Mouse (Mus musculus): ENCODE results near the gene Kncn. TPM values are rescaled to one million over a fixed set of nuclear protein-coding genes. Genes with fewer than 3 reads are reported as not detected.

Gene Kncn
- not detected for polyA plus RNA-seq (2017; shearing (Covaris generic))

GRCm38 (mm10) chr4:115884022-115884421 lies at the start of gene Kncn:
Gene Kncn (plus strand): TSS chr4:115884400.
- ATAC-seq, result no peak

GRCm38 (mm10) chr4:115835576-115835975 lies 48.6 kb upstream of the Kncn start:
- no peak for ATAC-seq

GRCm38 (mm10) chr4:115838196-115838595 lies 46.0 kb upstream of the Kncn start:
- no peak for ATAC-seq

GRCm38 (mm10) chr4:115838696-115839641 lies 45.2 kb upstream of the Kncn start, which contains the start of gene Mknk1:
Gene Mknk1 (plus strand): TSS chr4:115839198.
- ATAC-seq, result peak; percentile 97

GRCm38 (mm10) chr4:115839956-115840355 lies 44.2 kb upstream of the Kncn start:
- ATAC-seq, result no peak

- ATAC-seq, result no peak
Observed at GRCm38 (mm10) chr4:115840842-115841241, 43.4 kb upstream of the Kncn start.

- no peak for ATAC-seq
Observed at GRCm38 (mm10) chr4:115846656-115847055, 37.5 kb upstream of the Kncn start.

- ATAC-seq, result no peak
Observed at GRCm38 (mm10) chr4:115847377-115847776, 36.8 kb upstream of the Kncn start.

GRCm38 (mm10) chr4:115848083-115848482 lies 36.1 kb upstream of the Kncn start:
- no peak for ATAC-seq

GRCm38 (mm10) chr4:115848990-115849677 lies 35.1 kb upstream of the Kncn start:
- no peak for ATAC-seq

GRCm38 (mm10) chr4:115850111-115850510 lies 34.1 kb upstream of the Kncn start:
- ATAC-seq, result no peak

- ATAC-seq, result no peak
Observed at GRCm38 (mm10) chr4:115850631-115851030, 33.6 kb upstream of the Kncn start.

- no peak for ATAC-seq
Observed at GRCm38 (mm10) chr4:115851569-115851968, 32.6 kb upstream of the Kncn start.

- ATAC-seq, result no peak
Observed at GRCm38 (mm10) chr4:115855100-115855499, 29.1 kb upstream of the Kncn start.

GRCm38 (mm10) chr4:115855609-115856008 lies 28.6 kb upstream of the Kncn start:
- ATAC-seq, result no peak

GRCm38 (mm10) chr4:115856282-115856681 lies 27.9 kb upstream of the Kncn start:
- no peak for ATAC-seq

- ATAC-seq, result no peak
Observed at GRCm38 (mm10) chr4:115857293-115857883, 26.8 kb upstream of the Kncn start.

GRCm38 (mm10) chr4:115863352-115863751 lies 20.8 kb upstream of the Kncn start:
- ATAC-seq, result no peak

- ATAC-seq, result no peak
Observed at GRCm38 (mm10) chr4:115863880-115864279, 20.3 kb upstream of the Kncn start.

- no peak for ATAC-seq
Observed at GRCm38 (mm10) chr4:115869512-115870210, 14.5 kb upstream of the Kncn start.

GRCm38 (mm10) chr4:115873231-115873630 lies 11.0 kb upstream of the Kncn start:
- ATAC-seq, result no peak

- ATAC-seq, result no peak
Observed at GRCm38 (mm10) chr4:115878216-115878678, 6.0 kb upstream of the Kncn start.

Measured in inflammation-experienced regulatory T-cells, adult 6 months (primary cell).